Mouse (Mus musculus) heart, adult 2 months (tissue): Measurements from ENCODE around the gene Cmtm4.

Experiments used
- CTCF ChIP-seq: fragments of 200-600 bp; IDR thresholded peaks from 2 replicates; pipeline ENCODE4 v1.8.1; 2022; ENCODE audit warnings: antibody characterized with exemption, mild to moderate bottlenecking, moderate library complexity
- EP300 ChIP-seq: fragments of 200-500 bp; IDR thresholded peaks from 2 replicates; pipeline ENCODE4 v1.6.1; 2011; ENCODE audit warnings: low read depth, low read length, control low read depth; ENCODE audit not compliant: insufficient read depth
- POLR2A ChIP-seq: fragments of 200-500 bp; IDR thresholded peaks from 2 replicates; pipeline ENCODE4 v1.6.1; 2011; ENCODE audit warnings: mild to moderate bottlenecking, low read depth, low read length, control low read depth; ENCODE audit not compliant: insufficient read depth

GRCm38 (mm10) chr8:104339983-104340232 lies 55.7 kb downstream of the Cmtm4 start:
- TF ChIP-seq EP300 (no peak), CTCF (no peak), POLR2A (no peak)
